Mouse (Mus musculus) heart, adult 9 months (tissue): Measurements from ENCODE around the gene Tnfaip6.

Experiments
- DNase-seq, 2 experiments: peaks; one replicate each; pipeline ENCODE4 v3.0.0; 2022; ENCODE audit warnings: low spot score in 2 of 2

The Tnfaip6 gene

GRCm38 (mm10) chr2:52052335-52052734, 14.5 kb downstream of the Tnfaip6 start:
- no peak for DNase-seq

GRCm38 (mm10) chr2:52053502-52053901, 15.7 kb downstream of the Tnfaip6 start:
- peak in 1 of 2 experiments; percentile 18 for DNase-seq

GRCm38 (mm10) chr2:52055616-52056015, 17.8 kb downstream of the Tnfaip6 start:
- DNase-seq, result no peak

- peak; percentile 17 to 20 for DNase-seq
These were observed 19.3 kb downstream of the Tnfaip6 start for GRCm38 (mm10) chr2:52057099-52057498.

- DNase-seq, result no peak
These were observed 19.9 kb downstream of the Tnfaip6 start for GRCm38 (mm10) chr2:52057681-52058080.

GRCm38 (mm10) chr2:52068641-52069040, 30.8 kb downstream of the Tnfaip6 start:
- no peak for DNase-seq

GRCm38 (mm10) chr2:52070816-52071215, 33.0 kb downstream of the Tnfaip6 start:
- no peak for DNase-seq

GRCm38 (mm10) chr2:52071241-52071991, 33.6 kb downstream of the Tnfaip6 start:
- no peak for DNase-seq

- DNase-seq, result peak in 1 of 2 experiments; percentile 2
These were observed 34.3 kb downstream of the Tnfaip6 start for GRCm38 (mm10) chr2:52072065-52072490.

- DNase-seq, result peak; percentile 76 to 81
These were observed 34.8 kb downstream of the Tnfaip6 start, which contains the start of gene Rif1 for GRCm38 (mm10) chr2:52072491-52073140. TSS of gene Rif1 (plus strand) at chr2:52072832.

- DNase-seq, result peak in 1 of 2 experiments; percentile 21
These were observed 35.5 kb downstream of the Tnfaip6 start for GRCm38 (mm10) chr2:52073141-52073904.

GRCm38 (mm10) chr2:52078666-52079065, 40.9 kb downstream of the Tnfaip6 start:
- DNase-seq, result no peak

GRCm38 (mm10) chr2:52084013-52084412, 46.2 kb downstream of the Tnfaip6 start:
- DNase-seq, result no peak

GRCm38 (mm10) chr2:52084571-52084970, 46.8 kb downstream of the Tnfaip6 start:
- DNase-seq, result no peak
